Mouse (Mus musculus): ENCODE data around the gene Spib. TPM values are rescaled to one million over a fixed set of nuclear protein-coding genes. Genes with fewer than 3 reads are reported as not detected.

Spib gene
- polyA plus RNA-seq, 1 experiment from 2014 or later: not detected

DNA sequence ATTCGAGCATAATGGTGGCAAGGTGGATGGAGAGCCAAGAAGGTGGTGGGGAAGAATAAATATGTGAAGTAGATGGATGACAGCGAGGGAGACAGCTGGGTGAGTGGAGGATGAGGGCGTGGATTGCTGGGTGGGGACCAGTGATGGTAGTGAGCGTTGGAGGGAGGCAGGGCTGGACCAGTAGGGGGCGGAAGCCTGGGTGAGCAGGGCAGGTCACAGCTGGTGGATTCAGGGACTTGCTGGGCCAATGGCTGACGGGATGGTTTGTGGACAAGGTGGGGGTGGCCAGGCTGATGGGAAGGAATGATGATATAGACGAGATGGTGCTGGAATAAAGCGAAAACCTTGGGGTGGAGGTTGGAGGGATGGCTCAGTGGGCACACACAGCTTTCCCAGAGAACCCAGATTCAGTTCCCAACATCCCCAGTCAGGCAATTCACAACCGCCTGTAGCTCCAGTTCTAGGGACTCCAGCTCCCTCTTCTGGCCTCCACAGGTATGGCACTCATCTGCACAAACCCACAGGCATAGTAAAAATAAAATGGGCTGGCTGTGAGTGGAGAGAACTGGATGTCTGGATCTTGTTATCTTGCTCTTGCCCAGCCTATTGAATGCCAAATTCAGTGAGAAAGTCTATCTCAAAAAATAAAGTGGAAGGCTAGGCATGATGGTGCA, 12.5 kb downstream of the Spib start:
- H3K27me3 ChIP-seq: peaks cover 57% of the 10 kb centered on the region
- no peak overlapping the region for H3K4me2 ChIP-seq
- 73% methylated on average over 9 of the region's 9 CpGs for WGBS
- ATAC-seq (ENCODE audit: low FRiP score): no peak
- H3K4me1 ChIP-seq (replicated peaks): peaks cover 5% of the 10 kb centered on the region
- no peak overlapping the region for H3K4me3 ChIP-seq
- no peaks in the 10 kb centered on the region for H3K9me3 ChIP-seq
- no peak overlapping the region for H3K9ac ChIP-seq
- H3K27ac ChIP-seq: no peak overlapping the region
- no peaks in the 10 kb centered on the region for H3K36me3 ChIP-seq

DNA sequence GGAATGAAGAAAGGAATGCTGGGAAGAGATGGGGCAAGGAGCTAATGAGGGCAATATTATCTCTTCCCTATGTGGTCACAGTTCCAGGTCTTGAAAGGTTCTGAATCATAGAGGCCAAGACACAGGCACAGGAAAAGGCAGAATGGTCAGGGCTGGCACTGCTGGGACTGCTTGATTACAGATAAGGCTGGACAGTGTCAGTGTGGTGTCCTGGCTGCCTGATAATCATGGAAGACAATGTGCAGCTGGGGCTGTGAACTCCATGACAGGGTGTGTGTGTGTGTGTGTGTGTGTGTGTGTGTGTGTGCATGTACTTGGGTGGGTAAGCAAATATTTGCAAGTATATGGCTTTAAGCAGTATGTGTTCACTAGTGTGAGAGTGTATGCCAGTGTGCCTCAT, 24.4 kb downstream of the Spib start:
- ATAC-seq (ENCODE audit: low FRiP score): no peak

DNA sequence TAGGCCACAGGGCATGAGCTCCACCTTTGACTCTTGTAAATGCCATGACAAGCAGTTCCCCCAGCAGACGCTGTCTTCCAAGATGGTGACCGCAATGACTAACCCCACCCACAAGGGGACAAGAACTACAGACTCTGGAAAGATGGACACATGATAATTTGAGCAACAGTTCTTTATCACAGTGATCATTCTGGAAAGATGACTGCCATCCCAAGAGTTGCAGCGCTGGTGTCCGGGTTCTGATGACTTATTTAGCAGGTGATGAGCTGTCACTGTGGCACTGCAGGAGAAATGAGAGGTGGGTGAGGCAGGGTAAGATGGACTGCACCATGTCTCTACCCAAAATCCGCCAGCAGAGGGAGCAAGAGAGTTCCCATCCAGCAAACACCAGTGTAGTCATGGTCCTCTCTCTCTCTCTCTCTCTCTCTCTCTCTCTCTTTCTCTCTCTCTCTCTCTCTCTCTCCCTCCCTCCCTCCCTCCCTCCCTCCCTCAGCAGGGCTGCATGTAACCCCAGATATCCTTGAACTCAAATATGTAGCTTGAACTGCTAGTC, 30.2 kb downstream of the Spib start:
- 37% methylated on average over 5 of the region's 5 CpGs for WGBS
- H3K4me2 ChIP-seq: no peak overlapping the region
- no peak overlapping the region for H3K9ac ChIP-seq
- H3K9me3 ChIP-seq: 0 out of 2 replicates have a peak, but pooled peaks cover 3% of the 10 kb centered on the region
- H3K36me3 ChIP-seq: no peaks in the 10 kb centered on the region
- no peak overlapping the region for H3K4me3 ChIP-seq
- peaks cover 11% of the 10 kb centered on the region for H3K4me1 ChIP-seq (replicated peaks)
- no peak for ATAC-seq (ENCODE audit: low FRiP score)
- H3K27ac ChIP-seq: no peak overlapping the region
- 0 out of 2 replicates have a peak, but pooled peaks cover 8% of the 10 kb centered on the region for H3K27me3 ChIP-seq

More for the DNA sequence above, 24.4 kb downstream of the Spib start:
- Histone ChIP-seq H3K27me3 (peaks cover 33% of the 10 kb centered on the region), H3K4me3 (no peak overlapping the region), H3K36me3 (no peaks in the 10 kb centered on the region), H3K9me3 (0 out of 2 replicates have a peak, but pooled peaks cover 3% of the 10 kb centered on the region), H3K4me2 (no peak overlapping the region), H3K4me1 (replicated peaks) (no peaks in the 10 kb centered on the region), H3K27ac (no peak overlapping the region), H3K9ac (no peak overlapping the region)

DNA sequence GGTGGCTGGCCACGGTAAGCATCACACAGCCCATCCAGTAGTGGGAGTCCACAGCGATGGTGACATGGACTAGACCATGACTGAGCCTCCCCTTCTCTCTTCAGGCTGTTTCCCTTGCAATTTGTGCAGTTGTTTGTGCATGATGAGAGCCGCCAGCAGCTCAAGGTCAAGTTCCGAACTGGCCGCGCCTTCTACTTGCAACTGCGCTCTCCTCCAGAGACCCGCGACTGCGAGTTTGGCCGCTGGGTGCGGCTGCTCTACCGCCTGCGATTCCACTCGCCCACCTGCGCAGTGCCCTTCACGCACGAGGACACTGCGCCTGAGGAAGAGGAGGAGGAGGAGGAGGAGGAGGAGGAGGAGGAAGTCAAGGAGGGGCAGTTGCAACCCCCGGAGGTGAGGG, 31.8 kb downstream of the Spib start:
- Histone ChIP-seq H3K4me3 (no peak overlapping the region), H3K4me1 (replicated peaks) (peaks cover 19% of the 10 kb centered on the region), H3K9me3 (0 out of 2 replicates have a peak, but pooled peaks cover 3% of the 10 kb centered on the region), H3K4me2 (no peak overlapping the region), H3K27ac (no peak overlapping the region), H3K36me3 (no peaks in the 10 kb centered on the region), H3K27me3 (0 out of 2 replicates have a peak, but pooled peaks cover 8% of the 10 kb centered on the region), H3K9ac (no peak overlapping the region)
- no peak for ATAC-seq (ENCODE audit: low FRiP score)
- WGBS: 69% methylated on average over 20 of the region's 20 CpGs

DNA sequence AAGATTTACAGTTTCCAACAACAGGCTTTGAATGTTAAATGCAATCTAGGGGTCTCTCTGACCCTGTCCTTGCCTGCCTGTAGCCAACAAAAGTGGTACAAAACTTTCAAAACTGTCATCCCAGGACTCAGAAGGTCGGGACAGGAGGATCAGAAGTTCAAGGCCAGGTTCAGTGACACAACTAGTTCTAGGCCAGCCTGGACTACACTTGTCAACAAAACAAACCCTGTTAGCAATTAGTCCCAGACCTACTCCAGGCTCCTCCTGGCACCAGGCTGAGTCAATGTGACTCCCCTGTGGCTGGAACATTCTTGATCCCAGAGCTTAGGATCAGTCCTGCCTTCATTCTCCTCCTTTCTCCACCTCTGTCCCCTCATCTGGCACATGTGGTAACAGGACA, 32.9 kb downstream of the Spib start:
- Histone ChIP-seq H3K36me3 (peaks cover 6% of the 10 kb centered on the region; the same call in 1 of the 2 replicates), H3K9me3 (no peaks in the 10 kb centered on the region), H3K27me3 (0 out of 2 replicates have a peak, but pooled peaks cover 8% of the 10 kb centered on the region), H3K4me2 (no peak overlapping the region), H3K4me3 (no peak overlapping the region), H3K27ac (no peak overlapping the region), H3K9ac (no peak overlapping the region), H3K4me1 (replicated peaks) (peaks cover 27% of the 10 kb centered on the region)
- WGBS: 82% methylated on average over 1 of the region's 1 CpGs
- ATAC-seq (ENCODE audit: low FRiP score): no peak

DNA sequence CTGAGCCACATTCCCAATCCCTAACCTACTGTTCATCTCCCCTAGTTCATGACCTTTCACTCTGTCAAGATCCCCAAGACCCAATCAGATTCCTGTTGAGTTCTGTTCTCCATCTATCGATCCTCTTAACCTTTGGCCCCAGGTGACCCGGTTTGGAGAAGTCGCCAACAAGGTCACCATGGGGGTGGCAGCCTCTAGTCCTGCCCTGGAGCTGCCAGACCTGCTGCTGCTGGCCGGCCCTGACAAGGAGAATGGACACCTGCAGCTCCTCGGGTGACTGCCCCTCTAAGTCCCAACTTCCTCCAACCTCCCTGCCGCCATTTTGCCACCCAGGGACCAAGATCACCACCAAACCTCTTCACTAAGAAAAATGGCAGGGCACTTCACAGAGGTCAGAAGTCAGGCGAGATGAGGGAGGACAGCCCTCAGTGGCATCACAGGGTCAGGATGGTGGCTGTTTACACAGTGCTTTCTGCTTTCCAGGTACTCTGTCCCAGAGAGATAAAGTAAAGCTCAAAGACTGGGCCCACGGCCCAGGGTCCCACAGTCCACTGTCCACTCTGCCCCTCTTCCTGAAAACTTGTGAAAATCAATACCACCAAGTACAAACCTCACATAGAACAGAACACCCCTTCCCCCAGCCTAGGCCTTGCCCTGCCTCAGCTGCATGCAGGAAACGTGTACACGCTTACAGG, 34.4 kb downstream of the Spib start:
- Histone ChIP-seq H3K4me2 (peak overlapping the region; percentile 85), H3K4me1 (replicated peaks) (peaks cover 31% of the 10 kb centered on the region), H3K4me3 (peak overlapping the region; percentile 76), H3K9me3 (no peaks in the 10 kb centered on the region), H3K36me3 (peaks cover 18% of the 10 kb centered on the region), H3K27ac (peak overlapping the region; percentile 99), H3K27me3 (0 out of 2 replicates have a peak, but pooled peaks cover 8% of the 10 kb centered on the region), H3K9ac (peak overlapping the region; percentile 93)
- ATAC-seq (ENCODE audit: low FRiP score): no peak
- 83% methylated on average over 10 of the region's 10 CpGs for WGBS

DNA sequence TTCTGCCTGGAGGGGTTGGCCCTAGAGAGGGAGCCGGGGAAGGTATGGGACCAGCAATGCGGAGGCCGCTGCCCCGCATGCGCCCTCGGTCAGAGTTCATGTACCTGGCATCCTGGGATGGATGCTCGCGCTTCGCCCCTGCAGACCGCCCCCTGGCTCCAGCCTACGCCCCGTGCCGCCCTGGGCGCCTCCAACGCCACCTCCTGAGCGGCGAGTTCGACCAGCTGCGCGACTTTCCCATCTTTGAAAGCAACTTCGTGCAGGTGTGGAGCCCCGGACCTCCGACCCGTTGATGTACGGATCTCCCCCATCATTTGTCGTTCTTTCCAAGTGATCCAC, 35.1 kb downstream of the Spib start:
- Histone ChIP-seq H3K4me1 (replicated peaks) (peaks cover 31% of the 10 kb centered on the region), H3K27me3 (0 out of 2 replicates have a peak, but pooled peaks cover 8% of the 10 kb centered on the region), H3K4me2 (peak overlapping the region; percentile 85), H3K9ac (peak overlapping the region; percentile 93), H3K9me3 (no peaks in the 10 kb centered on the region), H3K27ac (peak overlapping the region; percentile 99), H3K36me3 (peaks cover 26% of the 10 kb centered on the region), H3K4me3 (peak overlapping the region; percentile 76)
- no peak for ATAC-seq (ENCODE audit: low FRiP score)
- under 1% methylated on average over 25 of the region's 26 CpGs for WGBS

DNA sequence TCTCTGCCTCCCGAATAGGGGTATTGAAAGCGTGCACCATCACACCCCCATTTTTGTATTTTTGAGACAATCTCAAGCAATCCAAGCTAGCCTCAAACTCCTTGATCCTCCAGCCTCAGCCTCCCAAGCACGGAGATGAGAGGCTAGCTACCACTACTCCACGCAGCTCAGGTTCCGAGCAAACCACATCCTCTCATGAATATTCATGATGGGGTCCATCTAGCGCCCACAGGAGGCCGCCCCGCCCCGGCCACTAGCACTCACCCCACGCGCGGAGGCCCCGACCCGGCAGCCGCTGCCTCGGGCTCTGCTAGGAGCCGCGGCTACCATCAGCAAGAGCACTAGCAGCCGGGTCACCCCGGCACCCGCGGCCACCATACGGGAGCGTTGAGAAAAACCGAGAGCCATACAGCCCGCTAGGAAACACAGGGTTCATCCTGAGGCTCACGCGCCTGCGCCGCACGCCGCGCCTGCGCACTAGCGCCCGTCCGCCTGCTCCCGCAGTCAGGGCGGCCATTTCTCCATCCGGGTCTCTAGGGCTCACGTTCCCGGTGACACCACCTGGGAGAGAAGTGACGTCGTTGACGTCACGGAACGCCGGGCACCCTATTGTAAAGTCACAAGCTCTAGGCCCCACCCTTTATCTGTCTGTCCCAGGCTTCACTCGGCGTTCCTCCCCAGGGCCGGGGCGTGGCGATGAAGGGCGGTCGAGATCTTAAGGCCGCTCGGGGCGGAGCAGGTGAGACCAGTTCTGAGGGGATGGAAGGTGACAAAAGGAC, 35.7 kb downstream of the Spib start, which contains the start of the genes Emc10 and Fam71e1:
Emc10 (minus strand) TSS at position 538 of the 779 bp plus-strand sequence.
Fam71e1 (plus strand) TSS at position 590 of the 779 bp plus-strand sequence.
- ATAC-seq (ENCODE audit: low FRiP score): peak; percentile 96
- H3K9me3 ChIP-seq: no peaks in the 10 kb centered on the region
- H3K9ac ChIP-seq: peak within 1 kb of the TSS; percentile 93
- peak within 1 kb of the TSS; percentile 76 for H3K4me3 ChIP-seq
- peak within 1 kb of the TSS; percentile 85 for H3K4me2 ChIP-seq
- 0 out of 2 replicates have a peak, but pooled peaks cover 8% of the 10 kb centered on the region for H3K27me3 ChIP-seq
- H3K36me3 ChIP-seq: peaks cover 31% of the 10 kb centered on the region
- peak within 1 kb of the TSS; percentile 99 for H3K27ac ChIP-seq
- WGBS: under 1% methylated on average over 58 of the region's 58 CpGs
- peaks cover 34% of the 10 kb centered on the region for H3K4me1 ChIP-seq (replicated peaks)

DNA sequence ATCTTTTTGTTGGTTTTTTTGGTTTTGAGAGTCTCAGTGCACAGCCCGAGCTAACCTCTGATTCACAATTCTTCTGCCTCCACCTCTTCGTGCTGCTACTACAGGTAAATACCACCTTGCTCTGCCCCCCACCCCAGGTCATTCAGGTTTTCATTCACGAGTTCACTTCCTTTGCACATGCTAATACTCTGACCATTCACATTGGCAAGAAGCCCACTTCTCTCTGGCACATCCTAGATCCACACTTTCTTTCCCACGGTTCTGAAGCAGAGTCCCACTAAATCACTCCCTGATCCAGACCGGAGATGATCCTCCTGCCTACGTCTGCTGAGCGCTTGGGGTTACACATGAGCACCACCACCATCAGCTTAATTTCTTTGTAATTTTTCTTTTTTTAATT, 36.8 kb downstream of the Spib start:
- H3K4me3 ChIP-seq: peak overlapping the region; percentile 76
- no peaks in the 10 kb centered on the region for H3K9me3 ChIP-seq
- no peak for ATAC-seq (ENCODE audit: low FRiP score)
- H3K4me1 ChIP-seq (replicated peaks): peaks cover 42% of the 10 kb centered on the region
- 0 out of 2 replicates have a peak, but pooled peaks cover 7% of the 10 kb centered on the region for H3K27me3 ChIP-seq
- WGBS: 89% methylated on average over 7 of the region's 7 CpGs
- peak overlapping the region; percentile 93 for H3K9ac ChIP-seq
- H3K36me3 ChIP-seq: peaks cover 42% of the 10 kb centered on the region
- H3K4me2 ChIP-seq: peak overlapping the region; percentile 85
- no peak overlapping the region for H3K27ac ChIP-seq

DNA sequence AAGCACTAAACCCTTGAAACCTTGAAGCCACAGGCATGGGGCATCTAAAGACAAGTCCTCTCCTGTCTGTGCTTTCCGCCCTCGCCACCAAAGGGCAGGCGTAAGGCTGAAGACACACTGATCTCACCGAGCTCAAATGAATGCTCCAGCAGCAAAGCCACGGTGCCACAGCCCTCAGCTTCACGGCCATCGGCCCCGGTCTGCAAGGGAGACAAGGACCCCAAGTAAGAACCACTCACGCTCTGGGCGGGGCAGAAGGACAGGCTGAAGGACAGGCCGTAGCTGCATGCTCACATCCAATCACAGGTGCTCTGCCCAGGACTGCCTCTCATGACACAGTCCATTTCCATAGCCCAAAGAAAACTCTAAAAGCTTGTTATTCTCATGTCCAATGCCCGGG, 37.2 kb downstream of the Spib start:
- H3K4me3 ChIP-seq: 0 out of 2 replicates have a peak overlapping the region, but pooled peaks have one; percentile 5
- H3K9ac ChIP-seq: peak overlapping the region; percentile 93; the same call in 1 of the 2 replicates
- 95% methylated on average over 12 of the region's 12 CpGs for WGBS
- ATAC-seq (ENCODE audit: low FRiP score): no peak
- H3K4me1 ChIP-seq (replicated peaks): peaks cover 42% of the 10 kb centered on the region
- peak overlapping the region; percentile 85 for H3K4me2 ChIP-seq
- H3K27ac ChIP-seq: no peak overlapping the region
- peaks cover 46% of the 10 kb centered on the region for H3K36me3 ChIP-seq
- 0 out of 2 replicates have a peak, but pooled peaks cover 3% of the 10 kb centered on the region for H3K27me3 ChIP-seq
- H3K9me3 ChIP-seq: no peaks in the 10 kb centered on the region

DNA sequence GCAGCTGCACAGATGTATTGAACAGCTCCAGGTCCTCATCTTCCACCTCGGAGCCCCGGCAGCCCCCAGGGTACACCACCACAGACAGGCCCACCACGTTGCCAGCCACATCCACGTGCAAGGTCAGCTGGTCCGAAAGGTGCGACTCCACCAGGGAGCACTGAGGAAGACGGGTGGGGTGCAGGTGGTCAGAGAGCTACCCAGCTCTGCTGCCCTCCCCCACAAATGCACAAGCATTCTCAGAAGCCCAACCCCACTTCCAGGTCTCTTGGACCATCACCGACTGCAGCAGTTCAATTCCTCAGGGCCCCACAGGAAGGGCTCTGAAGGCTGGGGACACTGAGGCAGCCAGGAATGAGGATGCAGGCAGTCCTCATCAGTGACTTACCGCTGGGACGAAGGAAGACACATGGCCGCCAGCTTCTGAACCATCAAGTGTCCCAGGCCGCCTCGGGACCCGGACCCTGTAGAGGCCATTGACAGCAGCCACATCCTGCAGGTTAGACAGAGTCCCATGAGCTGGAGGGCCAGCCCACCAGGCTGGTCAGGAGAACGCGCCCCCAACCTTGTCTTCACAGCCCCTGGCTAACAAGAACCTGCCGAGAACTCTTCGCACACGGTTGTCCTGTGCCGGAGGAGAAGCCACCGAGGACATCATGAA, 39.6 kb downstream of the Spib start:
- Histone ChIP-seq H3K36me3 (peaks cover 65% of the 10 kb centered on the region), H3K4me3 (no peak overlapping the region), H3K4me2 (no peak overlapping the region), H3K9ac (no peak overlapping the region; the same call in 1 of the 2 replicates), H3K9me3 (no peaks in the 10 kb centered on the region), H3K27ac (no peak overlapping the region), H3K4me1 (replicated peaks) (peaks cover 39% of the 10 kb centered on the region), H3K27me3 (no peaks in the 10 kb centered on the region)
- WGBS: 94% methylated on average over 21 of the region's 21 CpGs
- ATAC-seq (ENCODE audit: low FRiP score): no peak

Data from hindbrain, embryonic 13.5 days (tissue).